In the genomic region with DNA sequence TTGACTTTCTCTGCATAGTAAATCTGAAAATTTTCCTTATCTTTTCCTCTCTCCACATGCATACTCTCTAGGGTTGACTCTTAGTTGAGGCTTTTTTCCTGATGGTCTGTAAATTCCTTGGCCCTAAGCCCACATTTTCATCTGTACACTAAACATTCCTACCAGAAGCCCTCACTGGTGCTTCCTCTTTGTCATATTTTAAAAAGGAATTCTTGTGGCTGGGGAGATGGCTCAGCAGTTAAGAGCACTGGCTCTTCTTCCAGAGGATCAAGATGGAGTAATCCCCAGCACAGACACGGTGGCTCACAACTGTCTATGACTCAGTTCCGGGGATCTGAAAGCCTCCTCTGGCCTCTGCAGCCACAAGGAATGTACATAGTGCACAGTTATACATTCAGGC, we compare ENCODE assay signal across 27 mouse cellular contexts.
DNase-seq lines count a peak whose midpoint lies in the region; ATAC-seq lines count a peak whose summit lies in the region.
"Had no signal": no experiment of that assay in that cellular context is flagged by ENCODE, and none has a peak within 500 bp of the region (broad histone marks: within the 10 kb centered on the region; RNA-seq: fewer than 3 reads in every experiment).

No protein-coding gene starts in this region.

- 0 out of 2 replicates have a peak, but pooled peaks have one; percentile 25 for ATAC-seq in kidney, embryonic 15.5 days (replicated peaks; ENCODE audit: low FRiP score)
- no peak for ATAC-seq in kidney, embryonic 16.5 days (ENCODE audit: low FRiP score, low TSS enrichment)
- ATAC-seq in stomach, embryonic 15.5 days (ENCODE audit: insufficient read depth, low FRiP score, low read depth): peak; percentile 50; the same call in 1 of the 2 replicates
- ATAC-seq in midbrain, embryonic 16.5 days: no peak
- no peak for ATAC-seq in neural tube, embryonic 15.5 days (ENCODE audit: low FRiP score)
- ATAC-seq: liver, postnatal 0 days; midbrain, embryonic 13.5 days had no signal

- H3K4me1 ChIP-seq in kidney, embryonic 15.5 days: no peaks in the 10 kb centered on the region
- H3K4me1 ChIP-seq in kidney, embryonic 16.5 days (ENCODE audit: insufficient read depth, low read length): 0 out of 2 replicates have a peak, but pooled peaks cover 4% of the 10 kb centered on the region
- no peaks in the 10 kb centered on the region for H3K4me1 ChIP-seq in stomach, embryonic 15.5 days
- H3K4me1 ChIP-seq in midbrain, embryonic 16.5 days (ENCODE audit: control insufficient read depth, insufficient read depth, low read length): no peaks in the 10 kb centered on the region
- H3K4me1 ChIP-seq in neural tube, embryonic 15.5 days: no peaks in the 10 kb centered on the region
- H3K4me1 ChIP-seq: forebrain, embryonic 12.5 days; hindbrain, embryonic 12.5 days; megakaryocyte, embryonic 14.5 days; midbrain, embryonic 13.5 days; neural tube, embryonic 12.5 days had no signal

- no peaks in the 10 kb centered on the region for H3K36me3 ChIP-seq in kidney, embryonic 15.5 days
- H3K36me3 ChIP-seq in kidney, embryonic 16.5 days (ENCODE audit: insufficient read depth, low read length): no peaks in the 10 kb centered on the region
- no peaks in the 10 kb centered on the region for H3K36me3 ChIP-seq in stomach, embryonic 15.5 days
- H3K36me3 ChIP-seq in midbrain, embryonic 16.5 days (ENCODE audit: control insufficient read depth, insufficient read depth, low read length): no peaks in the 10 kb centered on the region
- no peaks in the 10 kb centered on the region for H3K36me3 ChIP-seq in neural tube, embryonic 15.5 days
- H3K36me3 ChIP-seq: forebrain, embryonic 12.5 days; hindbrain, embryonic 12.5 days; midbrain, embryonic 13.5 days; neural tube, embryonic 12.5 days had no signal

- no peaks in the 10 kb centered on the region for H3K9me3 ChIP-seq in kidney, embryonic 15.5 days (replicated peaks)
- no peaks in the 10 kb centered on the region for H3K9me3 ChIP-seq in kidney, embryonic 16.5 days (ENCODE audit: low read length)
- no peaks in the 10 kb centered on the region for H3K9me3 ChIP-seq in stomach, embryonic 15.5 days
- H3K9me3 ChIP-seq in midbrain, embryonic 16.5 days (replicated peaks; ENCODE audit: control insufficient read depth, low read length, poor library complexity, severe bottlenecking): no peaks in the 10 kb centered on the region
- no peaks in the 10 kb centered on the region for H3K9me3 ChIP-seq in neural tube, embryonic 15.5 days (replicated peaks)
- H3K9me3 ChIP-seq: forebrain, embryonic 12.5 days; hindbrain, embryonic 12.5 days; megakaryocyte, embryonic 14.5 days; midbrain, embryonic 13.5 days; neural tube, embryonic 12.5 days had no signal

- H3K4me2 ChIP-seq in kidney, embryonic 15.5 days: no peak overlapping the region
- H3K4me2 ChIP-seq in kidney, embryonic 16.5 days (replicated peaks; ENCODE audit: low read depth, low read length): no peak overlapping the region
- no peak overlapping the region for H3K4me2 ChIP-seq in stomach, embryonic 15.5 days
- H3K4me2 ChIP-seq in midbrain, embryonic 16.5 days (ENCODE audit: low read length): no peak overlapping the region
- H3K4me2 ChIP-seq in neural tube, embryonic 15.5 days: no peak overlapping the region
- H3K4me2 ChIP-seq: forebrain, embryonic 12.5 days; hindbrain, embryonic 12.5 days; liver, embryonic 11.5 days; midbrain, embryonic 13.5 days; neural tube, embryonic 12.5 days had no signal

- H3K27me3 ChIP-seq in kidney, embryonic 15.5 days: no peaks in the 10 kb centered on the region
- no peaks in the 10 kb centered on the region for H3K27me3 ChIP-seq in kidney, embryonic 16.5 days (ENCODE audit: insufficient read depth, low read length)
- H3K27me3 ChIP-seq in stomach, embryonic 15.5 days (replicated peaks): no peaks in the 10 kb centered on the region
- H3K27me3 ChIP-seq in midbrain, embryonic 16.5 days (ENCODE audit: control insufficient read depth, insufficient read depth, low read depth, low read length): no peaks in the 10 kb centered on the region
- H3K27me3 ChIP-seq in neural tube, embryonic 15.5 days (replicated peaks): no peaks in the 10 kb centered on the region
- H3K27me3 ChIP-seq: forebrain, embryonic 12.5 days; hindbrain, embryonic 12.5 days; megakaryocyte, embryonic 14.5 days; midbrain, embryonic 13.5 days; neural tube, embryonic 12.5 days had no signal

- H3K4me3 ChIP-seq in kidney, embryonic 15.5 days (replicated peaks): no peak overlapping the region
- H3K4me3 ChIP-seq in kidney, embryonic 16.5 days (ENCODE audit: low read length): no peak overlapping the region
- H3K4me3 ChIP-seq in stomach, embryonic 15.5 days (replicated peaks): no peak overlapping the region
- H3K4me3 ChIP-seq in midbrain, embryonic 16.5 days (ENCODE audit: low read depth, low read length): no peak overlapping the region
- H3K4me3 ChIP-seq in neural tube, embryonic 15.5 days (replicated peaks): no peak overlapping the region
- H3K4me3 ChIP-seq: erythroblast, embryonic 14.5 days; forebrain, embryonic 12.5 days; heart, adult 2 months; hindbrain, embryonic 12.5 days; left cerebral cortex, adult 2 months; megakaryocyte, embryonic 14.5 days; midbrain, embryonic 13.5 days; neural tube, embryonic 12.5 days had no signal

- no peak overlapping the region for H3K9ac ChIP-seq in kidney, embryonic 15.5 days
- H3K9ac ChIP-seq in kidney, embryonic 16.5 days (replicated peaks; ENCODE audit: low read length): no peak overlapping the region
- no peak overlapping the region for H3K9ac ChIP-seq in stomach, embryonic 15.5 days
- no peak overlapping the region for H3K9ac ChIP-seq in midbrain, embryonic 16.5 days (ENCODE audit: low read depth, low read length)
- H3K9ac ChIP-seq in neural tube, embryonic 15.5 days (replicated peaks): no peak overlapping the region
- H3K9ac ChIP-seq: forebrain, embryonic 12.5 days; hindbrain, embryonic 12.5 days; liver, postnatal 0 days; midbrain, embryonic 13.5 days; neural tube, embryonic 12.5 days had no signal

- WGBS in kidney, embryonic 15.5 days: 65% methylated on average over 2 of the region's 2 CpGs
- 65% methylated on average over 2 of the region's 2 CpGs for WGBS in kidney, embryonic 16.5 days
- WGBS in stomach, embryonic 15.5 days: 42% methylated on average over 2 of the region's 2 CpGs
- 77% methylated on average over 2 of the region's 2 CpGs for WGBS in midbrain, embryonic 16.5 days
- 87% methylated on average over 2 of the region's 2 CpGs for WGBS in neural tube, embryonic 15.5 days

- DNase-seq in 3134 (ENCODE audit: extremely low read depth, insufficient read length, low spot score) (peak; percentile 71), MN1 (ENCODE audit: low spot score) (peak; percentile 45)
- DNase-seq: cerebellum, adult 11-12 months; cerebellum, postnatal 10 days; gastrocnemius, postnatal 36 days; heart, adult 2 months; layer of hippocampus, adult 9-11 months; left cerebral cortex, postnatal 4 days; liver, postnatal 0 days; retina, postnatal 1 day; right cerebral cortex, postnatal 25 days; spleen, adult 18-20 months; thymus, adult 18-20 months; thymus, postnatal 36 days had no signal

- H3K27ac ChIP-seq in kidney, embryonic 15.5 days: no peak overlapping the region
- H3K27ac ChIP-seq in kidney, embryonic 16.5 days (ENCODE audit: low read length): no peak overlapping the region
- H3K27ac ChIP-seq in stomach, embryonic 15.5 days: no peak overlapping the region
- no peak overlapping the region for H3K27ac ChIP-seq in midbrain, embryonic 16.5 days (ENCODE audit: low read length)
- H3K27ac ChIP-seq in neural tube, embryonic 15.5 days (replicated peaks): no peak overlapping the region
- H3K27ac ChIP-seq: forebrain, embryonic 12.5 days; heart, adult 2 months; hindbrain, embryonic 12.5 days; left cerebral cortex, adult 2 months; midbrain, embryonic 13.5 days; neural tube, embryonic 12.5 days had no signal

Comparison
In these comparisons a context has a peak if more than half of its experiments do, and no peak if none do; other contexts are left out.
1. ATAC-seq: peak in kidney, embryonic 15.5 days (single experiment) and stomach, embryonic 15.5 days (single experiment); none in kidney, embryonic 16.5 days (single experiment), midbrain, embryonic 16.5 days (single experiment) and neural tube, embryonic 15.5 days (single experiment).